22 mouse cellular contexts compared by ENCODE assay signal in genomic region chr8:106379357-106379756, GRCm38 (mm10). TPM values are rescaled to one million over a fixed set of nuclear protein-coding genes. Genes with fewer than 3 reads are reported as not detected.
A peak's percentile ranks its signal among the peaks of the same experiment; 100 is the strongest.
DNase-seq lines count a peak whose midpoint lies in the region; ATAC-seq and TF ChIP-seq lines count a peak whose summit lies in the region.
"Had no signal": no experiment of that assay in that cellular context is flagged by ENCODE, and none has a peak within 500 bp of the region (broad histone marks: within the 10 kb centered on the region; RNA-seq: fewer than 3 reads in every experiment).

No protein-coding gene starts in this region.

- no peak overlapping the region for H3K9ac ChIP-seq in heart, embryonic 16.5 days (ENCODE audit: low read length)
- H3K9ac ChIP-seq in stomach, embryonic 15.5 days, result no peak overlapping the region
- H3K9ac ChIP-seq: hindbrain, embryonic 12.5 days; liver, embryonic 15.5 days; midbrain, embryonic 13.5 days had no signal

- no peak for DNase-seq in gastrocnemius, adult 2 months
- no peak for DNase-seq in gastrocnemius, postnatal 4 days (ENCODE audit: low spot score in 2 of 2)
- DNase-seq in heart, postnatal 10 days, result no peak
- no peak for DNase-seq in lung, postnatal 4 days
- DNase-seq in right cerebral cortex, postnatal 25 days, result no peak
- DNase-seq: adrenal gland, postnatal 36 days; cerebellum, adult 11 months; gastrocnemius, postnatal 14 days; kidney, adult 18-20 months; kidney, postnatal 14 days; spleen, adult 18-20 months; thymus, adult 2 months had no signal

- no peak overlapping the region for H3K4me3 ChIP-seq in gastrocnemius, adult 2 months
- no peak overlapping the region for H3K4me3 ChIP-seq in heart, embryonic 16.5 days (ENCODE audit: low read length)
- H3K4me3 ChIP-seq in stomach, embryonic 15.5 days (replicated peaks), result no peak overlapping the region
- H3K4me3 ChIP-seq: forebrain, embryonic 10.5 days; hindbrain, embryonic 12.5 days; limb, embryonic 10.5 days; liver, embryonic 15.5 days; midbrain, embryonic 13.5 days had no signal

- intact Hi-C loops in gastrocnemius, adult 2 months (cut with DNase I), result no loop called here
- intact Hi-C loops in heart, postnatal 10 days (cut with DNase I), result loop anchor here (2.0 kb wide), 1 partner anchor 23 kb away; no protein-coding TSS in a partner anchor

- H3K27me3 ChIP-seq in heart, embryonic 16.5 days (ENCODE audit: control insufficient read depth, insufficient read depth, low read length), result no peaks in the 10 kb centered on the region
- no peaks in the 10 kb centered on the region for H3K27me3 ChIP-seq in stomach, embryonic 15.5 days (replicated peaks)
- H3K27me3 ChIP-seq: hindbrain, embryonic 12.5 days; liver, embryonic 15.5 days; midbrain, embryonic 13.5 days; Patski had no signal

- ATAC-seq in heart, embryonic 16.5 days (replicated peaks; ENCODE audit: extremely low read depth, insufficient read depth, low FRiP score), result no peak
- peak; percentile 71 for ATAC-seq in CD4-positive, CD25-positive, alpha-beta regulatory T cell, adult 4 months
- no peak for ATAC-seq in stomach, embryonic 15.5 days (ENCODE audit: insufficient read depth, low FRiP score, low read depth)
- ATAC-seq: forebrain, embryonic 16.5 days; midbrain, embryonic 13.5 days had no signal

- H3K4me1 ChIP-seq in heart, embryonic 16.5 days (ENCODE audit: control insufficient read depth, insufficient read depth, low read length), result peaks cover 20% of the 10 kb centered on the region
- H3K4me1 ChIP-seq in stomach, embryonic 15.5 days, result no peaks in the 10 kb centered on the region
- H3K4me1 ChIP-seq: liver, embryonic 15.5 days had no signal

- H3K9me3 ChIP-seq in heart, embryonic 16.5 days (replicated peaks; ENCODE audit: control insufficient read depth, low read length), result no peaks in the 10 kb centered on the region
- no peaks in the 10 kb centered on the region for H3K9me3 ChIP-seq in stomach, embryonic 15.5 days
- H3K9me3 ChIP-seq: forebrain, embryonic 10.5 days; hindbrain, embryonic 12.5 days; limb, embryonic 10.5 days; liver, embryonic 15.5 days; midbrain, embryonic 13.5 days had no signal

- no peak for TF ChIP-seq CTCF in gastrocnemius, adult 2 months (IDR thresholded peaks at IDR 0.05)

- H3K4me2 ChIP-seq in heart, embryonic 16.5 days (ENCODE audit: low read depth, low read length), result no peak overlapping the region
- H3K4me2 ChIP-seq in stomach, embryonic 15.5 days, result no peak overlapping the region
- H3K4me2 ChIP-seq: hindbrain, embryonic 12.5 days; liver, embryonic 15.5 days; midbrain, embryonic 13.5 days had no signal

- 0 out of 2 replicates have a peak overlapping the region, but pooled peaks have one; percentile 28 for H3K27ac ChIP-seq in gastrocnemius, adult 2 months
- peak overlapping the region; percentile 36 for H3K27ac ChIP-seq in heart, embryonic 16.5 days (ENCODE audit: low read length)
- peak overlapping the region; percentile 28; the same call in 1 of the 2 replicates for H3K27ac ChIP-seq in stomach, embryonic 15.5 days
- H3K27ac ChIP-seq: forebrain, embryonic 10.5 days; hindbrain, embryonic 12.5 days; limb, embryonic 10.5 days; liver, embryonic 15.5 days; midbrain, embryonic 13.5 days had no signal

- no peaks in the 10 kb centered on the region for H3K36me3 ChIP-seq in heart, embryonic 16.5 days (ENCODE audit: control insufficient read depth, insufficient read depth)
- H3K36me3 ChIP-seq in stomach, embryonic 15.5 days, result no peaks in the 10 kb centered on the region
- H3K36me3 ChIP-seq: forebrain, embryonic 10.5 days; hindbrain, embryonic 12.5 days; limb, embryonic 10.5 days; liver, embryonic 15.5 days; midbrain, embryonic 13.5 days had no signal

- 69% methylated on average over 5 of the region's 5 CpGs for WGBS in heart, embryonic 16.5 days
- WGBS in stomach, embryonic 15.5 days, result 70% methylated on average over 5 of the region's 5 CpGs

RNA-seq across cellular contexts. Expression of gene Zfp90, which starts 35.8 kb away (rescaled TPM):
- total RNA-seq in gastrocnemius, adult 2 months (2021), result 1 to 10 TPM; 1.2 to 1.7 TPM
- 10 to 100 TPM in 1 of 2 experiments, 1 to 10 TPM in 1; 8.7 to 11.0 TPM for total RNA-seq in gastrocnemius, postnatal 4 days (2021)
- 12.8 and 13.3 TPM in 2 replicates for polyA plus RNA-seq in heart, embryonic 16.5 days (2015; fragmentation: Nextera tagmentation; extraction: Ambion mirVana)
- 1 to 10 TPM; 8.1 to 9.1 TPM for total RNA-seq in heart, postnatal 10 days (2021)
- 1 to 10 TPM; 4.1 to 6.1 TPM for polyA plus RNA-seq in CD4-positive, CD25-positive, alpha-beta regulatory T cell, adult 4 months (2017; shearing (Covaris generic))
- 16.2 and 18.3 TPM in 2 replicates for polyA plus RNA-seq in stomach, embryonic 15.5 days (2015; fragmentation: Nextera tagmentation; extraction: Ambion mirVana)

RNA-seq across cellular contexts. Expression of gene Smpd3, which starts 41.6 kb away (rescaled TPM):
- total RNA-seq in gastrocnemius, adult 2 months (2021), result 1 to 10 TPM in 1 of 2 experiments, under 1 TPM in 1; 0.79 to 1.9 TPM
- total RNA-seq in gastrocnemius, postnatal 4 days (2021), result 1 to 10 TPM; 1.3 to 2.0 TPM
- 2.7 and 2.9 TPM in 2 replicates for polyA plus RNA-seq in heart, embryonic 16.5 days (2015; fragmentation: Nextera tagmentation; extraction: Ambion mirVana)
- total RNA-seq in heart, postnatal 10 days (2021), result 1 to 10 TPM; 4.8 to 5.0 TPM
- under 1 TPM in 1 of 2 experiments, not detected in 1; 0.07 TPM for polyA plus RNA-seq in CD4-positive, CD25-positive, alpha-beta regulatory T cell, adult 4 months (2017; shearing (Covaris generic))
- polyA plus RNA-seq in stomach, embryonic 15.5 days (2015; fragmentation: Nextera tagmentation; extraction: Ambion mirVana), result 16.4 and 17.3 TPM in 2 replicates
